Mouse (Mus musculus) layer of hippocampus, adult 8-10 months (tissue): Measurements from ENCODE around the gene Tmod1. TPM values are rescaled to one million over a fixed set of nuclear protein-coding genes. Genes with fewer than 3 reads are reported as not detected.
A peak's percentile ranks its signal among the peaks of the same experiment; 100 is the strongest.

Experiments
- DNase-seq, 2 experiments: peaks; one replicate each; pipeline ENCODE4 v3.0.0; 2022; ENCODE audit warnings: low spot score in 2 of 2
- total RNA-seq, 4 experiments: library from RNA; stranded (reverse); gene quantifications; 2 replicates each; pipeline ENCODE4 v1.2.4; 2022

Tmod1 gene
- total RNA-seq, 4 experiments from 2014 or later, result 22.4 to 30.0 (median 28.9) TPM

- DNase-seq, result peak; percentile 66 to 73
Observed at GRCm38 (mm10) chr4:46087852-46088251, 49.1 kb downstream of the Tmod1 start.

- DNase-seq, result no peak
Observed at GRCm38 (mm10) chr4:46089524-46090125, 50.9 kb downstream of the Tmod1 start.

- DNase-seq, result peak; percentile 58 to 76
Observed at GRCm38 (mm10) chr4:46092429-46093076, 53.8 kb downstream of the Tmod1 start.

GRCm38 (mm10) chr4:46094916-46095825, 56.4 kb downstream of the Tmod1 start:
- peak; percentile 68 to 77 for DNase-seq

- DNase-seq, result no peak
Observed at GRCm38 (mm10) chr4:46095826-46096159, 57.1 kb downstream of the Tmod1 start.

GRCm38 (mm10) chr4:46096546-46096945, 57.8 kb downstream of the Tmod1 start:
- no peak for DNase-seq

- DNase-seq, result no peak
Observed at GRCm38 (mm10) chr4:46097591-46097990, 58.9 kb downstream of the Tmod1 start.

GRCm38 (mm10) chr4:46099132-46099531, 60.4 kb downstream of the Tmod1 start:
- DNase-seq, result no peak

GRCm38 (mm10) chr4:46100539-46100938, 61.8 kb downstream of the Tmod1 start:
- no peak for DNase-seq

GRCm38 (mm10) chr4:46101211-46101711, 62.5 kb downstream of the Tmod1 start:
- no peak for DNase-seq

- no peak for DNase-seq
Observed at GRCm38 (mm10) chr4:46102078-46102769, 63.5 kb downstream of the Tmod1 start.

GRCm38 (mm10) chr4:46110084-46110483, 71.3 kb downstream of the Tmod1 start:
- no peak for DNase-seq

GRCm38 (mm10) chr4:46111361-46111760, 72.6 kb downstream of the Tmod1 start:
- DNase-seq, result no peak

- no peak for DNase-seq
Observed at GRCm38 (mm10) chr4:46115308-46115707, 76.6 kb downstream of the Tmod1 start.

- no peak for DNase-seq
Observed at GRCm38 (mm10) chr4:46116544-46117175, 77.9 kb downstream of the Tmod1 start.

- no peak for DNase-seq
Observed at GRCm38 (mm10) chr4:46117536-46117935, 78.8 kb downstream of the Tmod1 start.

- no peak for DNase-seq
Observed at GRCm38 (mm10) chr4:46119514-46120094, 80.9 kb downstream of the Tmod1 start.

- no peak for DNase-seq
Observed at GRCm38 (mm10) chr4:46120767-46121166, 82.0 kb downstream of the Tmod1 start.

- DNase-seq, result no peak
Observed at GRCm38 (mm10) chr4:46123358-46123757, 84.6 kb downstream of the Tmod1 start.

- DNase-seq, result peak; percentile 63 to 82
Observed at GRCm38 (mm10) chr4:46126541-46126940, 87.8 kb downstream of the Tmod1 start.
